Mouse (Mus musculus) ES-Bruce4 (cell line): ENCODE measurements at regions not wholly inside any gene's neighbourhood (a gene's known extent, or its start where the extent isn't known, plus 50 kb on each side); places are given as distances from the start of the nearest gene placed in this dataset.

ENCODE experiments used
- CTCF ChIP-seq: IDR thresholded peaks from one replicate; pipeline ENCODE4 v1.8.1; 2011; ENCODE audit warnings: low read depth, low read length
- EP300 ChIP-seq: IDR thresholded peaks from 2 replicates; pipeline ENCODE4 v1.6.1; 2011; ENCODE audit warnings: low read depth, low read length; ENCODE audit not compliant: insufficient read depth
- POLR2A ChIP-seq: IDR thresholded peaks from one replicate; pipeline ENCODE4 v1.8.1; 2011; ENCODE audit warnings: low read length; ENCODE audit not compliant: insufficient read depth

DNA sequence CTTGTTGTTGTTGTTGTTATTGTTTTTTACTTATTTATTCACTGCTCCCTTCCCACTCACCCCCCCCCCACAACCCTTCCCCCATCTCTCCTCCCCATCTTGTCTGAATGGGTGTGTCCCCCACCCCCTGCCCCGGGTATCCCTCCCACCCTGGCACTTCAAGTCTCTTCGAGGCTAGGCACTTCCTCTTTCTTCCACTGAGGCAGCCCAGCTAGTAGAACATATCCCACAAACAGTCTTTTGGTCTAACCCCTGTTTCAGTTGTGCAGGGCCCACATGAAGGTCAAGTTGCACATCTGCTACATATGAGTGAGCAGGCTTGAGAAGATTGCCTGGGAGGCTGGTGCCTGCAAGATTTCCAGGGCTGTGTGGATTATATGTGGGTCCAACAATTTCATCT, 97.6 kb upstream of the Agr3 start:
- TF ChIP-seq CTCF, result no peak
- TF ChIP-seq POLR2A, result no peak
- TF ChIP-seq EP300, result no peak
